Comparison of ENCODE assay signal across 15 mouse cellular contexts in the genomic region with DNA sequence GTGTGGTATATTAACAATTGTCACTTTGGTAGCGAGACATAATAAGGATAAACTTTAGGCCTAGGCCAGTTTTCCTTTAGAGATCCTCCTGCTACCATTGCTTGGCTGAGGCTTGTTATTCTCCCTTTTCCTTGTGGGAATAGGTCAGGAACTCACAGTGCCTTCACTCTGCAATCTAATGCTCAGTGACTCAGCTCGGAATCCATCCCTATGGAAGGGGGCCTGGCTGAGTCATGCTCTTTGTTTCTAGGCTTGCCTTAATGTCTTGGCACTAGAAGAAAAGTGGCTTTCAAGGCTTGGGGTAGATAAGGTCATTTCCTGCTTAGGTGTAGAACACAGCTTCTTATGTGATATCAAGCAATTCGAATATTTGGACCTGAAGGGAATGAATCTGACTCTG.
A peak's percentile ranks its signal among the peaks of the same experiment; 100 is the strongest.
DNase-seq lines count a peak whose midpoint lies in the region.
"Had no signal": no experiment of that assay in that cellular context is flagged by ENCODE, and none has a peak within 500 bp of the region (broad histone marks: within the 10 kb centered on the region; RNA-seq: fewer than 3 reads in every experiment).

No protein-coding gene starts in this region.

- peak; percentile 25 to 39 for DNase-seq in adrenal gland, adult (ENCODE audit: inconsistent age in 2 of 2, low spot score in 1 of 2)
- no peak for DNase-seq in adrenal gland, adult 18-20 months (ENCODE audit: low spot score in 2 of 2)
- DNase-seq in 3134 (ENCODE audit: extremely low read depth, insufficient read length, low spot score) (peak; percentile 18), NIH3T3 (ENCODE audit: low read depth) (peak; percentile 5)
- DNase-seq in adrenal gland, postnatal 36 days: peak; percentile 7 to 34
- DNase-seq in thymus, postnatal 10 days (ENCODE audit: low spot score in 2 of 2): no peak
- no peak for DNase-seq in B cell, adult 2 months
- DNase-seq: cerebellum, adult 11-12 months; cerebellum, adult 9-10 months; cerebellum, postnatal 25 days; gastrocnemius, postnatal 36 days; heart, adult 11 months; heart, postnatal 10 days; heart, postnatal 4 days; kidney, adult 18-20 months had no signal

Comparison
In these comparisons a context has a peak if more than half of its experiments do, and no peak if none do; other contexts are left out.
1. DNase-seq: peak in adrenal gland, adult (2 of 2), 3134 (single experiment), NIH3T3 (single experiment) and adrenal gland, postnatal 36 days (2 of 2); none in adrenal gland, adult 18-20 months (0 of 2), thymus, postnatal 10 days (0 of 2) and B cell, adult 2 months (0 of 2).